Mouse (Mus musculus): ENCODE data around the gene Cdca7l.
"Not testable (repeated sequence)": the region's sequence is repeated elsewhere in the genome, so short reads cannot be mapped to it uniquely, and the experiment has no call there.

Cdca7l gene

GRCm38 (mm10) chr12:117803989-117804388 lies at the start of gene Cdca7l:
Cdca7l (plus strand) TSS chr12:117804289.
- DNase-seq (ENCODE audit: low spot score), result not testable (repeated sequence)

- no peak for DNase-seq (ENCODE audit: low spot score)
These were observed 48.1 kb upstream of the Cdca7l start for GRCm38 (mm10) chr12:117756010-117756409.

- DNase-seq (ENCODE audit: low spot score), result no peak
These were observed 43.7 kb upstream of the Cdca7l start for GRCm38 (mm10) chr12:117760373-117760772.

GRCm38 (mm10) chr12:117760846-117761245 lies 43.2 kb upstream of the Cdca7l start:
- no peak for DNase-seq (ENCODE audit: low spot score)

GRCm38 (mm10) chr12:117761698-117762097 lies 42.4 kb upstream of the Cdca7l start:
- DNase-seq (ENCODE audit: low spot score), result no peak

GRCm38 (mm10) chr12:117763247-117763646 lies 40.8 kb upstream of the Cdca7l start:
- no peak for DNase-seq (ENCODE audit: low spot score)

GRCm38 (mm10) chr12:117764839-117765238 lies 39.2 kb upstream of the Cdca7l start:
- no peak for DNase-seq (ENCODE audit: low spot score)

GRCm38 (mm10) chr12:117769113-117769512 lies 35.0 kb upstream of the Cdca7l start:
- no peak for DNase-seq (ENCODE audit: low spot score)

GRCm38 (mm10) chr12:117770211-117770610 lies 33.9 kb upstream of the Cdca7l start:
- no peak for DNase-seq (ENCODE audit: low spot score)

GRCm38 (mm10) chr12:117771156-117771555 lies 32.9 kb upstream of the Cdca7l start:
- DNase-seq (ENCODE audit: low spot score), result no peak

GRCm38 (mm10) chr12:117772638-117773037 lies 31.5 kb upstream of the Cdca7l start:
- no peak for DNase-seq (ENCODE audit: low spot score)

- no peak for DNase-seq (ENCODE audit: low spot score)
These were observed 27.2 kb upstream of the Cdca7l start for GRCm38 (mm10) chr12:117776841-117777240.

- DNase-seq (ENCODE audit: low spot score), result no peak
These were observed 22.7 kb upstream of the Cdca7l start for GRCm38 (mm10) chr12:117781360-117781759.

- no peak for DNase-seq (ENCODE audit: low spot score)
These were observed 20.7 kb upstream of the Cdca7l start for GRCm38 (mm10) chr12:117783426-117783825.

- DNase-seq (ENCODE audit: low spot score), result no peak
These were observed 17.5 kb upstream of the Cdca7l start for GRCm38 (mm10) chr12:117786621-117787020.

- DNase-seq (ENCODE audit: low spot score), result no peak
These were observed 15.5 kb upstream of the Cdca7l start for GRCm38 (mm10) chr12:117788513-117789011.

- no peak for DNase-seq (ENCODE audit: low spot score)
These were observed 15.1 kb upstream of the Cdca7l start for GRCm38 (mm10) chr12:117789017-117789416.

GRCm38 (mm10) chr12:117795303-117795702 lies 8.8 kb upstream of the Cdca7l start:
- no peak for DNase-seq (ENCODE audit: low spot score)

GRCm38 (mm10) chr12:117805576-117805975 lies 1.5 kb downstream of the Cdca7l start:
- no peak for DNase-seq (ENCODE audit: low spot score)

GRCm38 (mm10) chr12:117806007-117806451 lies 1.9 kb downstream of the Cdca7l start:
- no peak for DNase-seq (ENCODE audit: low spot score)

GRCm38 (mm10) chr12:117806470-117806869 lies 2.4 kb downstream of the Cdca7l start:
- DNase-seq (ENCODE audit: low spot score), result no peak

- DNase-seq (ENCODE audit: low spot score), result no peak
These were observed 3.5 kb downstream of the Cdca7l start for GRCm38 (mm10) chr12:117807637-117808036.

- DNase-seq (ENCODE audit: low spot score), result no peak
These were observed 4.6 kb downstream of the Cdca7l start for GRCm38 (mm10) chr12:117808355-117809326.

All from urinary bladder, postnatal 10 days (tissue).